Mouse (Mus musculus) neural tube, embryonic 12.5 days (tissue): ENCODE results near the gene Sbk3. TPM values are rescaled to one million over a fixed set of nuclear protein-coding genes. Genes with fewer than 3 reads are reported as not detected.
"Not testable (repeated sequence)": the region's sequence is repeated elsewhere in the genome, so short reads cannot be mapped to it uniquely, and the experiment has no call there.

Experiments
- ATAC-seq: fragments of 200-750 bp; cut with Nextera tagmentation; 2 replicates; pipeline ENCODE4 v1.8.0; 2017; ENCODE audit warnings: low read depth, mild to moderate bottlenecking, moderate TSS enrichment, moderate library complexity; ENCODE audit not compliant: low FRiP score
- H3K27ac ChIP-seq: fragments of 300-500 bp; sonication (generic); 2 replicates; pipeline ENCODE4 v1.5.1; 2016
- H3K27me3 ChIP-seq: fragments of 300-500 bp; sonication (generic); replicated peaks from 2 replicates; pipeline ENCODE4 v1.6.1; 2016; ENCODE audit warnings: mild to moderate bottlenecking
- H3K36me3 ChIP-seq: fragments of 300-500 bp; sonication (generic); 2 replicates; pipeline ENCODE4 v1.6.1; 2016; ENCODE audit warnings: mild to moderate bottlenecking
- H3K4me1 ChIP-seq: fragments of 300-500 bp; sonication (generic); 2 replicates; pipeline ENCODE4 v1.6.1; 2016
- H3K4me2 ChIP-seq: fragments of 300-500 bp; sonication (generic); replicated peaks from 2 replicates; pipeline ENCODE4 v1.6.1; 2016; ENCODE audit warnings: mild to moderate bottlenecking
- H3K4me3 ChIP-seq: fragments of 300-500 bp; sonication (generic); 2 replicates; pipeline ENCODE4 v1.5.1; 2016
- H3K9ac ChIP-seq: fragments of 300-500 bp; sonication (generic); 2 replicates; pipeline ENCODE4 v1.6.1; 2016; ENCODE audit warnings: mild to moderate bottlenecking
- H3K9me3 ChIP-seq: fragments of 300-500 bp; sonication (generic); 2 replicates; pipeline ENCODE4 v1.6.1; 2016; ENCODE audit warnings: mild to moderate bottlenecking
- WGBS: fragments of 180-500 bp; shearing (Covaris S2); methylation state at CpG from one replicate; pipeline ENCODE4 v1.1.7; 2016; 5-methylcytosine and 5-hydroxymethylcytosine counted together
- polyA plus RNA-seq: library from polyadenylated mRNA; unstranded; fragments of >200 nt; fragmentation: Nextera tagmentation; extraction: Ambion mirVana; gene quantifications from 2 replicates; pipeline ENCODE4 v1.2.1, GENCODE M21; 2016

The Sbk3 gene
- polyA plus RNA-seq, 1 experiment from 2014 or later, result 0.11 TPM

GRCm38 (mm10) chr7:5008229-5008628 lies 37.3 kb upstream of the Sbk3 start:
- no peak for ATAC-seq
- H3K4me2 ChIP-seq, result no peak overlapping the region
- H3K27ac ChIP-seq, result no peak overlapping the region
- H3K27me3 ChIP-seq, result no peaks in the 10 kb centered on the region
- no peak overlapping the region for H3K4me3 ChIP-seq
- WGBS, result 96% methylated on average over 26 of the region's 26 CpGs
- H3K36me3 ChIP-seq, result peaks cover 71% of the 10 kb centered on the region
- no peaks in the 10 kb centered on the region for H3K9me3 ChIP-seq
- no peak overlapping the region for H3K9ac ChIP-seq
- no peaks in the 10 kb centered on the region for H3K4me1 ChIP-seq

DNA sequence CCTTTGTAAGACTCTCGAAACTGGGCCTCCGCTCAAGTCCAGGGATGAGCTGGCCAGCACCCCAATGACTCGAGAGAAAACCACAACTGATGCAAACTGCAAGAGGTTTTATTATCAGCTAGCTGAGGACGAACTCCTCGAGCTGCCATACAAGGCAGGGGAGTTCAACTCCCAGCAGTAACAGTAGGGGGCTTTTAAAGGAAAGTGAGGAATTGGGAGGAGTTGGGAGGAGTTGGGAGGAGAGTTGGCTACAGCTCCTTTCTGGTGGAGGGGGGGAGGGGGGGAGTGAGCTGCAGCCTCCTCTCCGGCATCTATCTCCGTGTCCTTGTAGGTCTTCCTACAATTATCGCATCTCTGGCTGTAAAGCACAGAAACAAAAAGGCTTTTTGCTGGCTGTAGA lies 31.9 kb upstream of the Sbk3 start:
- not testable (repeated sequence) for H3K27ac ChIP-seq, H3K4me3 ChIP-seq, H3K27me3 ChIP-seq, H3K9ac ChIP-seq, H3K9me3 ChIP-seq, ATAC-seq, H3K4me1 ChIP-seq, H3K4me2 ChIP-seq
- peaks cover 20% of the 10 kb centered on the region for H3K36me3 ChIP-seq
- 68% methylated on average over 8 of the region's 8 CpGs for WGBS

- Histone ChIP-seq H3K4me2 (no peak overlapping the region), H3K36me3 (no peaks in the 10 kb centered on the region), H3K27ac (no peak overlapping the region), H3K9me3 (no peaks in the 10 kb centered on the region), H3K9ac (no peak overlapping the region), H3K27me3 (peaks cover 3% of the 10 kb centered on the region), H3K4me1 (peaks cover 12% of the 10 kb centered on the region), H3K4me3 (no peak overlapping the region)
- no peak for ATAC-seq
- 61% methylated on average over 2 of the region's 2 CpGs for WGBS
These were observed 28.9 kb upstream of the Sbk3 start for GRCm38 (mm10) chr7:4999876-5000275.

DNA sequence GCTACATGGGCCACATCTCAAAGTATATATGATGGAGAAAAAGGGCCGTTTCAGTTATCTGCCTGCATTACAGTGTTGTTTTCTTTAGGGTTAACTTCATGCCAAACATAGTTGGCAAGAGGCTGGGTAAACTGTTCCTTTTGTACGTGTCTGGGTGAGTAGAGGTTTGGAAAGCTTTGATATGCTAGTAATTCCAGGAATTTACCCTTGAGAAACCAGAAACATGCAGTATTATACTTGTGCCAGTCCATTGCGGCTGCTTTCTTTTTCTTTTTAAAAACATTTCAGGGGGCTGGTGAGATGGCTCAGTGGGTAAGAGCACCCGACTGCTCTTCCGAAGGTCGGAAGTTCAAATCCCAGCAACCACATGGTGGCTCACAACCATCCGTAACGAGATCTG lies 26.0 kb upstream of the Sbk3 start:
- 78% methylated on average over 8 of the region's 8 CpGs for WGBS
- Histone ChIP-seq H3K4me3 (peak overlapping the region; percentile 65; the same call in 1 of the 2 replicates), H3K4me1 (peaks cover 33% of the 10 kb centered on the region), H3K9me3 (0 out of 2 replicates have a peak, but pooled peaks cover 5% of the 10 kb centered on the region), H3K4me2 (peak overlapping the region; percentile 89), H3K27ac (no peak overlapping the region), H3K36me3 (peaks cover 25% of the 10 kb centered on the region), H3K27me3 (peaks cover 22% of the 10 kb centered on the region), H3K9ac (peak overlapping the region; percentile 83; the same call in 1 of the 2 replicates)
- no peak for ATAC-seq

- peak within 1 kb of the TSS; percentile 83 for H3K9ac ChIP-seq
- peak; percentile 84 for ATAC-seq
- H3K9me3 ChIP-seq, result 0 out of 2 replicates have a peak, but pooled peaks cover 6% of the 10 kb centered on the region
- peak within 1 kb of the TSS; percentile 46; the same call in 1 of the 2 replicates for H3K27ac ChIP-seq
- peaks cover 33% of the 10 kb centered on the region for H3K4me1 ChIP-seq
- H3K36me3 ChIP-seq, result peaks cover 27% of the 10 kb centered on the region
- 5% methylated on average over 16 of the region's 26 CpGs for WGBS
- H3K4me2 ChIP-seq, result peak within 1 kb of the TSS; percentile 89
- H3K4me3 ChIP-seq, result peak within 1 kb of the TSS; percentile 65
- peaks cover 22% of the 10 kb centered on the region for H3K27me3 ChIP-seq
These were observed 25.3 kb upstream of the Sbk3 start, which contains the start of gene Zfp579 for GRCm38 (mm10) chr7:4996003-4996895. Zfp579 (minus strand) TSS chr7:4996158.

DNA sequence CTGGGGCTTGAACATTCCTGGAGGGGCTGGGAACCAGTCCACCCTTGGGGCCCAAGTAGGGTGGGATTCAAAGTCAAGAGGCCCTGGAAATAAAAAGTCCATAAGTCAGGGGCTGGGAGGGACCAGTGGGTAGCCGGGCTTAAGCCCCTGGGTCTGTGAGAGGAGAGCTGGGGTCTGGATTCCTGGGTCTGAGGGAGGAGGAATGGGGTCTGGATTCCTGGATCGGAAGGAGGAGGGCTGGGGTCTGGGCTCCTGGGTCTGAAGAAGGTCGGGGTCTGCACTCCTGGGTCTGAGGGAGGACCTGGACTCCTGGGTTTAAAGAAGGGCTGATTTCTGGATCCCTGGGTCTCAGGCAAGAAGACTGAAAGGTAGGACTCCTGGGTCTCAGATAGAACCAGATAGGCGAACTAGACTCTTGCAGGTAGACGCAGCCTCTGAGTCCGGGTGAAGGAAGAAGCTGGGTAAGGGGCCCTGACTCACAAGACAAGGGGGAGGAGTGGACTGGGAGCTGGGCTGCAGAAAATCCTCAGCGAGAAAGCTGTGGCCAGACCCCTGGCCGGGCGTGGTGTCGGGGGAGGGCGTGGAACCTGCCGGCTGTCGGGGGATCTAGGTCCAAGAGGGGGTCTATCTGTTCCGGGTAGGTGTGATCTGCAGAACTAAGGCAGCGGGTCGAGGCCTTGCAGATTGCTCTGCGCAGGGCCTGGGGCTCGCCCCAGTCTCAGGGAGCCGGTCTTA lies 24.5 kb upstream of the Sbk3 start:
- Histone ChIP-seq H3K27me3 (peaks cover 22% of the 10 kb centered on the region), H3K4me3 (peak overlapping the region; percentile 65), H3K9me3 (0 out of 2 replicates have a peak, but pooled peaks cover 14% of the 10 kb centered on the region), H3K36me3 (peaks cover 35% of the 10 kb centered on the region), H3K4me1 (peaks cover 33% of the 10 kb centered on the region), H3K9ac (peak overlapping the region; percentile 83), H3K27ac (peak overlapping the region; percentile 46; the same call in 1 of the 2 replicates), H3K4me2 (peak overlapping the region; percentile 89)
- ATAC-seq, result peak; percentile 8
- WGBS, result 8% methylated on average over 19 of the region's 19 CpGs

GRCm38 (mm10) chr7:4993999-4994788 lies 23.2 kb upstream of the Sbk3 start:
- peaks cover 33% of the 10 kb centered on the region for H3K4me1 ChIP-seq
- H3K4me3 ChIP-seq, result peak overlapping the region; percentile 65
- H3K27me3 ChIP-seq, result peaks cover 22% of the 10 kb centered on the region
- 49% methylated on average over 59 of the region's 59 CpGs for WGBS
- H3K27ac ChIP-seq, result no peak overlapping the region
- H3K9me3 ChIP-seq, result 0 out of 2 replicates have a peak, but pooled peaks cover 15% of the 10 kb centered on the region
- peak overlapping the region; percentile 89 for H3K4me2 ChIP-seq
- ATAC-seq, result no peak
- H3K9ac ChIP-seq, result peak overlapping the region; percentile 83
- H3K36me3 ChIP-seq, result peaks cover 35% of the 10 kb centered on the region

DNA sequence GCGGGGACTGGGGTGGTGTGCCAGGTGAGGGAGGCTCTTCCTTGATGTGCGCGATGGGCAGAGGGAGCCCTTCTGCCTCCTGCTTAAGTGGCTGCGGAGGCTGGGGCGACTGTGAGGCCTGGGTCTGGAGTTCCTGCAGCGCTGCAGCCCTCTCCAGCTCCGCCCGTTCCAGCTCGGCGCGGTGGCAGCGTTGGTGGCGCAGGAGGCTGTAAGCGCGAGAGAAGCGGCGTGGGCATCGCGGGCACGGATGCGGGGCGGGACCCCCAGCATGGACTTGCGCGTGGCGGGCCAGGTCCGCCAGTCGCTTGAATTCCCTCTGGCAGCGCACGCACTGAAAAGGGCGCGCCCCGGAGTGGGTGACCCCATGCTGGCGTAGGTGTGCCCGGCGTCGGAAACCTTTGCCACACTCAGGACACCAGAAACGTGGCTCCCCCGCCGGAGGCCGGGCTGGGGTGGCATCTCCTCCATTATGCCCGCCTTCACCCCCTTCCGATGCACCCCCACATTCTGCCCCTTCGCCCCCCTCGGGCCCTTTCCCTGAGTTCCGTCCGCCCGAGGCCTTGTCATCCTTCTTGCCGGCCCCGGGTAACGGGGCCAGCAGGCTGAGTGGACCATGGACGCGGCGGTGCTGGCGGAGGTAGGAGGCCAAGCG lies 22.5 kb upstream of the Sbk3 start:
- ATAC-seq, result no peak
- peak overlapping the region; percentile 65 for H3K4me3 ChIP-seq
- peaks cover 35% of the 10 kb centered on the region for H3K36me3 ChIP-seq
- 23% methylated on average over 55 of the region's 55 CpGs for WGBS
- H3K4me1 ChIP-seq, result peaks cover 33% of the 10 kb centered on the region
- H3K9me3 ChIP-seq, result 0 out of 2 replicates have a peak, but pooled peaks cover 15% of the 10 kb centered on the region
- peaks cover 22% of the 10 kb centered on the region for H3K27me3 ChIP-seq
- H3K4me2 ChIP-seq, result peak overlapping the region; percentile 89
- peak overlapping the region; percentile 83 for H3K9ac ChIP-seq
- no peak overlapping the region for H3K27ac ChIP-seq

DNA sequence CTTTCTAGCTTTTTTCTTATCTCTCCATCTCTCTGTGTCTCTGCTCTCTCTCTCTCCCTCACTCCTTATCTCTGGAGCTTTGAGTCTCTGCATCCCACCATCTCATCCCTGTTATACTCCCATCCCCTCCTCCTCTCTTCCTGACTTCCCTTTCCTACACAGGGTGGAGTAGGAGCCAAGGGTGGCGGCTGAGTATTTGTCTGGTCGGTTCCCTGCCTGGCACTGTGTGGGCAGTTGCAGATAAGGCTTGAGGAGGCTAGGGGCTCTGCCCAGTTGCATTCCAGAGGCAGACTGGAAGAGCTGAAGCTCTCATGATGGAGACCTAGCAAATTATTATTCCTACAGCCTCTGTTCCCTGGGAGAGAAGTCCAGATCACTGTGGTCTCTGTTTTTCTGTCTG lies 17.3 kb upstream of the Sbk3 start:
- no peak overlapping the region for H3K27ac ChIP-seq
- H3K9ac ChIP-seq, result no peak overlapping the region
- 68% methylated on average over 2 of the region's 2 CpGs for whole genome bisulfite sequencing
- no peak overlapping the region for H3K4me3 ChIP-seq
- H3K36me3 ChIP-seq, result peaks cover 21% of the 10 kb centered on the region
- H3K27me3 ChIP-seq, result peaks cover 7% of the 10 kb centered on the region
- peaks cover 5% of the 10 kb centered on the region for H3K4me1 ChIP-seq
- H3K9me3 ChIP-seq, result 0 out of 2 replicates have a peak, but pooled peaks cover 10% of the 10 kb centered on the region
- no peak overlapping the region for H3K4me2 ChIP-seq
- no peak for ATAC-seq

GRCm38 (mm10) chr7:4976832-4977231 lies 5.9 kb upstream of the Sbk3 start:
- no peak overlapping the region for H3K4me2 ChIP-seq
- H3K9ac ChIP-seq, result no peak overlapping the region
- 89% methylated on average over 7 of the region's 7 CpGs for WGBS
- no peaks in the 10 kb centered on the region for H3K4me1 ChIP-seq
- H3K4me3 ChIP-seq, result no peak overlapping the region
- no peaks in the 10 kb centered on the region for H3K27me3 ChIP-seq
- no peak for ATAC-seq
- peaks cover 4% of the 10 kb centered on the region; the same call in 1 of the 2 replicates for H3K9me3 ChIP-seq
- no peaks in the 10 kb centered on the region for H3K36me3 ChIP-seq
- no peak overlapping the region for H3K27ac ChIP-seq

DNA sequence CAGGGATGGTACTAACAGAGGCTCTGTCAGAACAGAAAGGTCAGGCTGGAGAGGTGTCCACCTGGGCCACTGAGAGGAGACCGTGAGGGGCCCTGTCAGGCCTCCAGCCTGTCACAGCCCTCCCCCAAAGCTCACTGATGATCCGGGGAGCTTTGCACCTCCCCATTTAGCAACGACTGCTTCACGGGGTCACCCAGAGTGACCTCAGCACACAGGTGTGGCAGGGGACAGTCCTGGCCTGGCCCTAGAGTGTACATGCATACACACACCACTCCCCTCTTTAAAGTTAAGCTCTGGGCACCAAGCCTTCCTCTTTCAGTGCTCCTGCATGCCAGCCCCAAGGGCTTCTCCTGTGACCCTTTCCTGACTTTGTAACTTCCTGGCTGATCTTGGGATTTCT lies 4.5 kb upstream of the Sbk3 start:
- Histone ChIP-seq H3K4me3 (no peak overlapping the region), H3K9me3 (peaks cover 4% of the 10 kb centered on the region; the same call in 1 of the 2 replicates), H3K27me3 (no peaks in the 10 kb centered on the region), H3K36me3 (no peaks in the 10 kb centered on the region), H3K4me1 (no peaks in the 10 kb centered on the region), H3K9ac (no peak overlapping the region), H3K4me2 (no peak overlapping the region), H3K27ac (no peak overlapping the region)
- 69% methylated on average over 4 of the region's 4 CpGs for WGBS
- no peak for ATAC-seq
